Mouse (Mus musculus) forebrain, embryonic 11.5 days (tissue): Measurements from ENCODE around the gene Fsd1. TPM values are rescaled to one million over a fixed set of nuclear protein-coding genes. Genes with fewer than 3 reads are reported as not detected.
A peak's percentile ranks its signal among the peaks of the same experiment; 100 is the strongest.

Experiments used
- ATAC-seq: fragments of 200-750 bp; cut with Nextera tagmentation; replicated peaks from 2 replicates; pipeline ENCODE4 v1.8.0; 2017; ENCODE audit warnings: moderate TSS enrichment; ENCODE audit not compliant: low FRiP score
- DNase-seq: peaks from one replicate; pipeline ENCODE4 v3.0.0-alpha.2; 2017; ENCODE audit warnings: low spot score
- H3K27ac ChIP-seq: fragments of 300-500 bp; sonication (generic); 2 replicates; pipeline ENCODE4 v1.5.1; 2014; ENCODE audit warnings: low read depth, low read length
- H3K27me3 ChIP-seq: fragments of 300-500 bp; sonication (generic); 2 replicates; pipeline ENCODE4 v1.6.1; 2014; ENCODE audit warnings: mild to moderate bottlenecking, low read length, mixed read lengths; ENCODE audit not compliant: control insufficient read depth, insufficient read depth
- H3K36me3 ChIP-seq: fragments of 300-500 bp; sonication (generic); 2 replicates; pipeline ENCODE4 v1.6.1; 2014; ENCODE audit warnings: mild to moderate bottlenecking, low read length, moderate library complexity, mixed read lengths; ENCODE audit not compliant: control insufficient read depth, insufficient read depth
- H3K4me1 ChIP-seq: fragments of 300-500 bp; sonication (generic); replicated peaks from 2 replicates; pipeline ENCODE4 v1.6.1; 2014; ENCODE audit warnings: low read length, mixed read lengths; ENCODE audit not compliant: control insufficient read depth, insufficient read depth
- H3K4me2 ChIP-seq: fragments of 300-500 bp; sonication (generic); 2 replicates; pipeline ENCODE4 v1.6.1; 2014; ENCODE audit warnings: low read depth, mild to moderate bottlenecking, low read length, moderate library complexity, mixed read lengths; ENCODE audit not compliant: severe bottlenecking
- H3K4me3 ChIP-seq: fragments of 300-500 bp; sonication (generic); 2 replicates; pipeline ENCODE4 v1.5.1; 2014; ENCODE audit warnings: low read depth, low read length
- H3K9ac ChIP-seq: fragments of 300-500 bp; sonication (generic); 2 replicates; pipeline ENCODE4 v1.6.1; 2014; ENCODE audit warnings: low read length
- H3K9me3 ChIP-seq: fragments of 300-500 bp; sonication (generic); 2 replicates; pipeline ENCODE4 v1.6.1; 2016; ENCODE audit warnings: low read length, mixed read lengths; ENCODE audit not compliant: control insufficient read depth
- whole genome bisulfite sequencing: fragments of 180-500 bp; shearing (Covaris S2); extraction: QIAGEN DNeasy Blood & Tissue Kit; methylation state at CpG from one replicate; pipeline ENCODE4 v1.1.7; 2014; 5-methylcytosine and 5-hydroxymethylcytosine counted together
- polyA plus RNA-seq: library from polyadenylated mRNA; unstranded; fragments of >200 nt; fragmentation: Nextera tagmentation; extraction: Ambion mirVana; gene quantifications from 2 replicates; pipeline ENCODE4 v1.2.1, GENCODE M21; 2014

The Fsd1 gene
- polyA plus RNA-seq, 1 experiment from 2014 or later: 61.9 TPM

GRCm38 (mm10) chr17:56009962-56010240 lies 23.6 kb downstream of the Fsd1 start:
- peak overlapping the region; percentile 99 for H3K4me2 ChIP-seq
- 52% methylated on average over 2 of the region's 2 CpGs for WGBS
- no peak overlapping the region for H3K27ac ChIP-seq
- H3K27me3 ChIP-seq: no peaks in the 10 kb centered on the region
- peaks cover 5% of the 10 kb centered on the region; the same call in 1 of the 2 replicates for H3K36me3 ChIP-seq
- ATAC-seq (no peak), DNase-seq (no peak)
- peaks cover 8% of the 10 kb centered on the region; the same call in 1 of the 2 replicates for H3K4me1 ChIP-seq
- H3K4me3 ChIP-seq: peak overlapping the region; percentile 78
- H3K9me3 ChIP-seq: no peaks in the 10 kb centered on the region
- H3K9ac ChIP-seq: peak overlapping the region; percentile 83

DNA sequence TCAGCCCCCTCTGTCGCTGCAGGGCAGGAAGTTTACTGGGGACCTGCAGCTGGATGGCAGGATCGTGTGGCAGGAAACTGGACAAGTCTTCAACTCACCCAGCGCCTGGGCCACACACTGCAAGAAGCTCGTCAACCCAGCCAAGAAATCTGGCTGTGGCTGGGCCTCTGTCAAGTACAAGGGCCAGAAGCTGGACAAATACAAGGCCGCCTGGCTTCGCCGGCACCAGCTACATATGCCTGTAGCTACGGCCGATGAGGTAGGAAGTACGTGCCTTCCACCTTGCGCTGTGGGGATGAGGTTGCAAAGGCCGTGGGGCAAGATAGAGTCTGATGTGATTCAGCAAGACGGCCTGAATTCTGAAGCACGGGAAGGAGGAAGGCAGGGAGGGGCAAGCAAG lies 23.9 kb downstream of the Fsd1 start:
- H3K27ac ChIP-seq: no peak overlapping the region
- ATAC-seq: no peak
- 69% methylated on average over 14 of the region's 14 CpGs for WGBS

GRCm38 (mm10) chr17:56010681-56011080 lies 24.4 kb downstream of the Fsd1 start:
- DNase-seq (peak; percentile 90), ATAC-seq (no peak)
- Histone ChIP-seq H3K9me3 (no peaks in the 10 kb centered on the region), H3K9ac (no peak overlapping the region), H3K36me3 (peaks cover 10% of the 10 kb centered on the region), H3K4me1 (peaks cover 8% of the 10 kb centered on the region; the same call in 1 of the 2 replicates), H3K4me2 (peak overlapping the region; percentile 99), H3K4me3 (no peak overlapping the region), H3K27ac (no peak overlapping the region), H3K27me3 (no peaks in the 10 kb centered on the region)
- 4% methylated on average over 9 of the region's 9 CpGs for WGBS

More for the DNA sequence above, 23.9 kb downstream of the Fsd1 start:
- Histone ChIP-seq H3K4me3 (peak overlapping the region; percentile 78), H3K4me2 (peak overlapping the region; percentile 99), H3K27me3 (no peaks in the 10 kb centered on the region), H3K36me3 (peaks cover 6% of the 10 kb centered on the region; the same call in 1 of the 2 replicates), H3K4me1 (peaks cover 8% of the 10 kb centered on the region; the same call in 1 of the 2 replicates), H3K9ac (peak overlapping the region; percentile 83), H3K9me3 (no peaks in the 10 kb centered on the region)
- DNase-seq: no peak

GRCm38 (mm10) chr17:56011441-56011840 lies 25.1 kb downstream of the Fsd1 start:
- no peak overlapping the region for H3K27ac ChIP-seq
- H3K4me1 ChIP-seq: peaks cover 8% of the 10 kb centered on the region; the same call in 1 of the 2 replicates
- WGBS: 92% methylated on average over 7 of the region's 7 CpGs
- no peak overlapping the region for H3K9ac ChIP-seq
- peaks cover 15% of the 10 kb centered on the region for H3K36me3 ChIP-seq
- H3K9me3 ChIP-seq: no peaks in the 10 kb centered on the region
- ATAC-seq (no peak), DNase-seq (no peak)
- no peak overlapping the region for H3K4me3 ChIP-seq
- H3K4me2 ChIP-seq: no peak overlapping the region
- H3K27me3 ChIP-seq: no peaks in the 10 kb centered on the region

GRCm38 (mm10) chr17:56015293-56015692 lies 29.0 kb downstream of the Fsd1 start:
- Histone ChIP-seq H3K4me1 (peaks cover 3% of the 10 kb centered on the region; the same call in 1 of the 2 replicates), H3K4me2 (no peak overlapping the region), H3K9me3 (no peaks in the 10 kb centered on the region), H3K9ac (no peak overlapping the region), H3K27me3 (no peaks in the 10 kb centered on the region), H3K27ac (no peak overlapping the region), H3K36me3 (peaks cover 29% of the 10 kb centered on the region), H3K4me3 (no peak overlapping the region)
- DNase-seq: no peak
- WGBS: 98% methylated on average over 9 of the region's 9 CpGs
- ATAC-seq: no peak

DNA sequence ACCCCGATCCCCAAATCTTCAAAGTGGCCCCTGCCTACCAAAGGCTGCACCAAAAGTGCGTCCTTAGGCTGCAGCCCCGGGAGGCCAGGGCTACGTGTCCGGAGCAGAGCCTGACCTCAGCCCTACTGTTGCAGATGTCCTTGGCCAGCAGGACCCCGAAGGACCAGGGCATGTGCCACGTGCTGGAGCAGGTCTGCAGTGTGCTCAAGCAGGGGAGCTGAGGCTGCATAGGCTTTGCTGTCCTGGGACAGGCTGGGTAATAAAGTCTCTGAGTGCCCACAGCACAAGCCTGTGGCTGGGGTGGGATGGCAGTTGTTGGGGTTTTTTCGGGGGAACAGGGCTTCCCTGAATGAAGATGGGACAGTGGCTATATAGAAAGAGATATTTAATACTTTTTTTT lies 30.1 kb downstream of the Fsd1 start:
- ATAC-seq (no peak), DNase-seq (no peak)
- H3K4me3 ChIP-seq: no peak overlapping the region
- H3K4me2 ChIP-seq: no peak overlapping the region
- peaks cover 29% of the 10 kb centered on the region for H3K36me3 ChIP-seq
- no peaks in the 10 kb centered on the region for H3K9me3 ChIP-seq
- H3K27me3 ChIP-seq: no peaks in the 10 kb centered on the region
- no peak overlapping the region for H3K27ac ChIP-seq
- H3K4me1 ChIP-seq: no peaks in the 10 kb centered on the region
- no peak overlapping the region for H3K9ac ChIP-seq
- 86% methylated on average over 8 of the region's 8 CpGs for WGBS

DNA sequence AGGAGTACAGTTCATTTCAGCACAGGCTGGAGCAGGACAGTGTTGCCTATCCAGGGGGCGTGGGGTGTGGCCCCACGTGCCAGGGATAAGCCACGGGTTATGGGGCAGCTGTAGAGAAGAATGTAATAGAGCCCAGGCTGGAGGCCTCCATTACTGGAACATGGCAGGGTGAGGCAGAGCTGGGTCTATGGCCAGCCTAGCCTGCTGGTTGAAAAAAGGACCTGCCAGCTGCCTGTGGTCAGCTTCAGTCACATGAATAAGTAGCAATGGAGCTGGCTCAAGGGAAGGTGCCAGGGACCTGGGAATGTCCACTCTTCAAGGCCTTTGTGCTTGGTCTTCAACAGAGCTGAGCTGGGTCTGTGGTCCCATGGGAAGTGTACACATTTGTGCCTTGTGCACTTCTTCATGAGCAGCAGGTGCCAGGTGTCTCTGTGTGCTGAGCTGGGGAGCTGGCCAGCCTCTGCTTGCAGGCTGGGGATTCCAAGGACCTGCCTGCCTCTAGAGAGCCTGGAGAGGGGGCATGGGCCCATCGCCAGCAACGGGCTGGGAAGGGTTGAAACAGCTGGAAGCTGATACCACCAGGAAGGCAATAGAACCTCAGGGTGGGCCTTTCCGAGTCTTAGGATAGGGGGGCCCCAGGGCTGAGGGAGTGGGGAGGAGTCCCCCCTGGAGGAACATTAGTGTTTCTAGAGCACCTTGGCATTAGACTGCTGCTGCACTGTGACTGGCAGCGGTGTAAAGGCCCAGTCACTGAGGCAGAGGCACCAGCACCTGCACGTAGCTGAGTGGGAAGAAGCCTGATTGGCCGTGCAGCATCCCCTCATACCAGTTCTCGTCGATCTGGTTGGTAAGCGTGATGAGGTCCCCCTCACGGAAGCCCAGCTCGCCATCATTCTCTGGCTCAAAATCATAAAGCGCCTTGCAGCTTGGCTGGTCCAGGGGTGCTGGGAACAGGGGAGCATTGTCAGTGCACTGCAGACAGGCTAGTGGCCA lies 30.8 kb downstream of the Fsd1 start:
- Histone ChIP-seq H3K4me3 (no peak overlapping the region), H3K36me3 (peaks cover 25% of the 10 kb centered on the region), H3K4me2 (no peak overlapping the region), H3K9me3 (no peaks in the 10 kb centered on the region), H3K9ac (no peak overlapping the region), H3K27ac (no peak overlapping the region), H3K27me3 (no peaks in the 10 kb centered on the region), H3K4me1 (no peaks in the 10 kb centered on the region)
- 83% methylated on average over 15 of the region's 15 CpGs for WGBS
- DNase-seq (no peak), ATAC-seq (no peak)

- peaks cover 24% of the 10 kb centered on the region for H3K36me3 ChIP-seq
These were observed 31.5 kb downstream of the Fsd1 start for GRCm38 (mm10) chr17:56017848-56018247.

More at GRCm38 (mm10) chr17:56017848-56018247, 31.5 kb downstream of the Fsd1 start:
- no peaks in the 10 kb centered on the region for H3K27me3 ChIP-seq
- no peak overlapping the region for H3K9ac ChIP-seq
- no peak overlapping the region for H3K4me3 ChIP-seq
- no peak overlapping the region for H3K27ac ChIP-seq
- DNase-seq: no peak
- no peaks in the 10 kb centered on the region for H3K9me3 ChIP-seq
- H3K4me1 ChIP-seq: no peaks in the 10 kb centered on the region
- no peak for ATAC-seq
- WGBS: 94% methylated on average over 7 of the region's 7 CpGs
- no peak overlapping the region for H3K4me2 ChIP-seq
